Comparison of ENCODE assay signal across 13 mouse cellular contexts in the genomic region with DNA sequence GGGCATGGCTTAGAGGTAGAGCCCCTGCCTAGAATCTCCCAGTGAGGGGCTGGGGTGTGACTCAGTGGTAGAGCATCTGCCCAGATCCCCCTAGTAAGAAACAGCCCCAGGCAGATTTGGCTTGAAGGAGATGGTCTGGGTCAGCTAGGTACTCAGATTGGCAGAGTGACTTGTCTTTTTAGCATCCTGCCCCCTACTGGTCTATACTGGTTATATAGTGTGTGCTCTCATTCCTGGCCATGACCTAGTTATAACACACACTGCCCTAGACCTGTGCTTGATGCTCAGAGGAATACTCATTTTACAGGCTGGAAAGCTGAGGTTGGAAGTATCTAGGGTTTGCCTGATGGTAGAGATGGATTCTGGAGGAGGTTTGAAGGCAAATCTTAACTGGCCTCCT. TPM values are rescaled to one million over a fixed set of nuclear protein-coding genes. Genes with fewer than 3 reads are reported as not detected.
DNase-seq lines count a peak whose midpoint lies in the region; ATAC-seq and TF ChIP-seq lines count a peak whose summit lies in the region.
"Had no signal": no experiment of that assay in that cellular context is flagged by ENCODE, and none has a peak within 500 bp of the region (broad histone marks: within the 10 kb centered on the region; RNA-seq: fewer than 3 reads in every experiment).

No protein-coding gene starts in this region.

- no peak overlapping the region for H3K9ac ChIP-seq in heart, postnatal 0 days (replicated peaks; ENCODE audit: low read depth, low read length)
- H3K9ac ChIP-seq in ES-Bruce4 (ENCODE audit: low read depth, poor library complexity, severe bottlenecking), result no peak overlapping the region
- H3K9ac ChIP-seq in intestine, postnatal 0 days (ENCODE audit: low read depth, low read length), result no peak overlapping the region
- H3K9ac ChIP-seq: hindbrain, embryonic 14.5 days had no signal

- no peak overlapping the region for H3K27ac ChIP-seq in heart, postnatal 0 days (ENCODE audit: low read depth)
- no peak overlapping the region for H3K27ac ChIP-seq in ES-Bruce4 (ENCODE audit: insufficient read depth, low read length)
- no peak overlapping the region for H3K27ac ChIP-seq in intestine, postnatal 0 days (ENCODE audit: low read depth, low read length)
- H3K27ac ChIP-seq: hindbrain, embryonic 14.5 days; macrophage had no signal

- no peak for TF ChIP-seq EP300 in heart, postnatal 0 days (IDR thresholded peaks at IDR 0.05; ENCODE audit: low read depth)
- no peak for TF ChIP-seq EP300 in ES-Bruce4 (IDR thresholded peaks at IDR 0.05; ENCODE audit: insufficient read depth, low read depth, low read length)

- intact Hi-C loops in heart, postnatal 10 days (cut with DNase I), result no loop called here

- no peaks in the 10 kb centered on the region for H3K9me3 ChIP-seq in heart, postnatal 0 days (replicated peaks; ENCODE audit: control insufficient read depth, low read length)
- no peaks in the 10 kb centered on the region for H3K9me3 ChIP-seq in ES-Bruce4 (replicated peaks; ENCODE audit: control insufficient read depth, insufficient read depth, low read length, poor library complexity, severe bottlenecking)
- H3K9me3 ChIP-seq in intestine, postnatal 0 days (ENCODE audit: control insufficient read depth), result no peaks in the 10 kb centered on the region

- no peaks in the 10 kb centered on the region for H3K4me1 ChIP-seq in heart, postnatal 0 days (ENCODE audit: control insufficient read depth, insufficient read depth)
- H3K4me1 ChIP-seq in ES-Bruce4 (ENCODE audit: control insufficient read depth, insufficient read depth, low read length), result no peaks in the 10 kb centered on the region
- H3K4me1 ChIP-seq in intestine, postnatal 0 days (replicated peaks; ENCODE audit: control insufficient read depth, insufficient read depth, low read length), result no peaks in the 10 kb centered on the region

- H3K27me3 ChIP-seq in heart, postnatal 0 days (ENCODE audit: control insufficient read depth, insufficient read depth, low read length), result peaks cover 4% of the 10 kb centered on the region; the same call in 1 of the 2 replicates
- H3K27me3 ChIP-seq in ES-Bruce4 (ENCODE audit: control insufficient read depth, insufficient read depth, low read length, poor library complexity, severe bottlenecking), result no peaks in the 10 kb centered on the region
- H3K27me3 ChIP-seq in intestine, postnatal 0 days (replicated peaks; ENCODE audit: control insufficient read depth, insufficient read depth, low read length), result peaks cover 4% of the 10 kb centered on the region

- ATAC-seq in heart, postnatal 0 days (ENCODE audit: insufficient read depth, low read depth), result no peak
- no peak for ATAC-seq in intestine, postnatal 0 days

- no peak for TF ChIP-seq POLR2A in ES-Bruce4 (IDR thresholded peaks at IDR 0.05; ENCODE audit: insufficient read depth, low read length)

- no peaks in the 10 kb centered on the region for H3K36me3 ChIP-seq in heart, postnatal 0 days (replicated peaks; ENCODE audit: control insufficient read depth, insufficient read depth, low read length)
- no peaks in the 10 kb centered on the region for H3K36me3 ChIP-seq in ES-Bruce4 (ENCODE audit: control insufficient read depth, insufficient read depth, low read length, poor library complexity, severe bottlenecking)
- no peaks in the 10 kb centered on the region for H3K36me3 ChIP-seq in intestine, postnatal 0 days (ENCODE audit: control insufficient read depth, insufficient read depth)

- H3K4me2 ChIP-seq in heart, postnatal 0 days (ENCODE audit: low read depth, low read length), result no peak overlapping the region
- no peak overlapping the region for H3K4me2 ChIP-seq in intestine, postnatal 0 days (replicated peaks; ENCODE audit: low read depth)
- H3K4me2 ChIP-seq: hindbrain, embryonic 14.5 days had no signal

- no peak overlapping the region for H3K4me3 ChIP-seq in heart, postnatal 0 days (ENCODE audit: low read depth, low read length)
- H3K4me3 ChIP-seq in ES-Bruce4 (ENCODE audit: low read depth, low read length), result no peak overlapping the region
- H3K4me3 ChIP-seq in intestine, postnatal 0 days (ENCODE audit: low read depth, low read length), result no peak overlapping the region

- no peak for DNase-seq in heart, postnatal 0 days (ENCODE audit: low spot score)
- DNase-seq in heart, postnatal 10 days, result no peak
- peak; percentile 59 for DNase-seq in 3T3-L1 (ENCODE audit: low read depth, low spot score)
- no peak for DNase-seq in natural killer cell, adult 2 months (ENCODE audit: low spot score in 2 of 2)
- DNase-seq in cerebellum, adult 11-12 months, result no peak
- DNase-seq in gastrocnemius, postnatal 10 days, result no peak
- DNase-seq: cerebellum, postnatal 36 days; gastrocnemius, postnatal 14 days; layer of hippocampus, postnatal 36 days had no signal

- peak; percentile 30 for TF ChIP-seq CTCF in heart, postnatal 0 days (IDR thresholded peaks at IDR 0.05; ENCODE audit: low read depth)
- peak; percentile 1 for TF ChIP-seq CTCF in ES-Bruce4 (IDR thresholded peaks at IDR 0.05; ENCODE audit: low read depth, low read length)
- peak; percentile 61 for TF ChIP-seq CTCF in intestine, postnatal 0 days (IDR thresholded peaks at IDR 0.05; ENCODE audit: low read depth)

RNA-seq across cellular contexts. Expression of gene Amz1, which starts 17.9 kb away (rescaled TPM):
- total RNA-seq in heart, postnatal 0 days (2014; rRNA removed; ENCODE audit: low replicate concordance), result 0.08 and 0.15 TPM in 2 replicates
- 0.81 and 0.94 TPM in 2 replicates for polyA plus RNA-seq in heart, postnatal 0 days (2015; fragmentation: Nextera tagmentation; extraction: Ambion mirVana)
- total RNA-seq in heart, postnatal 10 days (2021), result under 1 TPM; 0.74 to 0.84 TPM
- 0.60 and 0.64 TPM in 2 replicates for polyA plus RNA-seq in ES-Bruce4 (2011; ENCODE audit: insufficient read depth, insufficient read length, low read depth, missing spikeins)
- 1.2 and 1.3 TPM in 2 replicates for polyA plus RNA-seq in intestine, postnatal 0 days (2015; fragmentation: Nextera tagmentation; extraction: Ambion mirVana)
- 1 to 10 TPM in 1 of 2 experiments, under 1 TPM in 1; 0.45 to 1.1 TPM for total RNA-seq in gastrocnemius, postnatal 10 days (2021)

RNA-seq across cellular contexts. Expression of gene Brat1, which starts 37.1 kb away (rescaled TPM):
- 19.3 and 25.0 TPM in 2 replicates for total RNA-seq in heart, postnatal 0 days (2014; rRNA removed; ENCODE audit: low replicate concordance)
- 9.5 and 10.6 TPM in 2 replicates for polyA plus RNA-seq in heart, postnatal 0 days (2015; fragmentation: Nextera tagmentation; extraction: Ambion mirVana)
- total RNA-seq in heart, postnatal 10 days (2021), result 10 to 100 TPM in 1 of 2 experiments, 1 to 10 TPM in 1; 9.6 to 10.8 TPM
- polyA plus RNA-seq in ES-Bruce4 (2011; ENCODE audit: insufficient read depth, insufficient read length, low read depth, missing spikeins), result 9.3 and 9.6 TPM in 2 replicates
- 7.5 and 8.0 TPM in 2 replicates for polyA plus RNA-seq in intestine, postnatal 0 days (2015; fragmentation: Nextera tagmentation; extraction: Ambion mirVana)
- total RNA-seq in gastrocnemius, postnatal 10 days (2021), result 1 to 10 TPM; 8.9 to 9.4 TPM

RNA-seq across cellular contexts. Expression of gene Iqce, which starts 39.7 kb away (rescaled TPM):
- total RNA-seq in heart, postnatal 0 days (2014; rRNA removed; ENCODE audit: low replicate concordance), result 3.8 and 9.6 TPM in 2 replicates
- 4.8 and 5.1 TPM in 2 replicates for polyA plus RNA-seq in heart, postnatal 0 days (2015; fragmentation: Nextera tagmentation; extraction: Ambion mirVana)
- 10 to 100 TPM; 10.5 to 10.9 TPM for total RNA-seq in heart, postnatal 10 days (2021)
- polyA plus RNA-seq in ES-Bruce4 (2011; ENCODE audit: insufficient read depth, insufficient read length, low read depth, missing spikeins), result 11.0 and 16.9 TPM in 2 replicates
- polyA plus RNA-seq in intestine, postnatal 0 days (2015; fragmentation: Nextera tagmentation; extraction: Ambion mirVana), result 5.7 and 7.0 TPM in 2 replicates
- 1 to 10 TPM; 8.3 to 9.0 TPM for total RNA-seq in gastrocnemius, postnatal 10 days (2021)

Comparison
In these comparisons a context has a peak if more than half of its experiments do, and no peak if none do; other contexts are left out.
1. CTCF ChIP-seq: peak in every context shown above with its lines; median percentile 61 in intestine, postnatal 0 days; 30 in heart, postnatal 0 days; 1 in ES-Bruce4.